Mouse (Mus musculus) forebrain, embryonic 11.5 days (tissue): ENCODE data around the gene Vars2. TPM values are rescaled to one million over a fixed set of nuclear protein-coding genes. Genes with fewer than 3 reads are reported as not detected.
A peak's percentile ranks its signal among the peaks of the same experiment; 100 is the strongest.

Experiments used
- ATAC-seq: fragments of 200-750 bp; cut with Nextera tagmentation; replicated peaks from 2 replicates; pipeline ENCODE4 v1.8.0; 2017; ENCODE audit warnings: moderate TSS enrichment; ENCODE audit not compliant: low FRiP score
- DNase-seq: peaks from one replicate; pipeline ENCODE4 v3.0.0-alpha.2; 2017; ENCODE audit warnings: low spot score
- H3K27ac ChIP-seq: fragments of 300-500 bp; sonication (generic); 2 replicates; pipeline ENCODE4 v1.5.1; 2014; ENCODE audit warnings: low read depth, low read length
- H3K27me3 ChIP-seq: fragments of 300-500 bp; sonication (generic); 2 replicates; pipeline ENCODE4 v1.6.1; 2014; ENCODE audit warnings: mild to moderate bottlenecking, low read length, mixed read lengths; ENCODE audit not compliant: control insufficient read depth, insufficient read depth
- H3K36me3 ChIP-seq: fragments of 300-500 bp; sonication (generic); 2 replicates; pipeline ENCODE4 v1.6.1; 2014; ENCODE audit warnings: mild to moderate bottlenecking, low read length, moderate library complexity, mixed read lengths; ENCODE audit not compliant: control insufficient read depth, insufficient read depth
- H3K4me1 ChIP-seq: fragments of 300-500 bp; sonication (generic); replicated peaks from 2 replicates; pipeline ENCODE4 v1.6.1; 2014; ENCODE audit warnings: low read length, mixed read lengths; ENCODE audit not compliant: control insufficient read depth, insufficient read depth
- H3K4me2 ChIP-seq: fragments of 300-500 bp; sonication (generic); 2 replicates; pipeline ENCODE4 v1.6.1; 2014; ENCODE audit warnings: low read depth, mild to moderate bottlenecking, low read length, moderate library complexity, mixed read lengths; ENCODE audit not compliant: severe bottlenecking
- H3K4me3 ChIP-seq: fragments of 300-500 bp; sonication (generic); 2 replicates; pipeline ENCODE4 v1.5.1; 2014; ENCODE audit warnings: low read depth, low read length
- H3K9ac ChIP-seq: fragments of 300-500 bp; sonication (generic); 2 replicates; pipeline ENCODE4 v1.6.1; 2014; ENCODE audit warnings: low read length
- H3K9me3 ChIP-seq: fragments of 300-500 bp; sonication (generic); 2 replicates; pipeline ENCODE4 v1.6.1; 2016; ENCODE audit warnings: low read length, mixed read lengths; ENCODE audit not compliant: control insufficient read depth
- WGBS: fragments of 180-500 bp; shearing (Covaris S2); extraction: QIAGEN DNeasy Blood & Tissue Kit; methylation state at CpG from one replicate; pipeline ENCODE4 v1.1.7; 2014; 5-methylcytosine and 5-hydroxymethylcytosine counted together
- polyA plus RNA-seq: library from polyadenylated mRNA; unstranded; fragments of >200 nt; fragmentation: Nextera tagmentation; extraction: Ambion mirVana; gene quantifications from 2 replicates; pipeline ENCODE4 v1.2.1, GENCODE M21; 2014

Vars2 gene
- 16.2 and 19.5 TPM in 2 replicates for polyA plus RNA-seq

DNA sequence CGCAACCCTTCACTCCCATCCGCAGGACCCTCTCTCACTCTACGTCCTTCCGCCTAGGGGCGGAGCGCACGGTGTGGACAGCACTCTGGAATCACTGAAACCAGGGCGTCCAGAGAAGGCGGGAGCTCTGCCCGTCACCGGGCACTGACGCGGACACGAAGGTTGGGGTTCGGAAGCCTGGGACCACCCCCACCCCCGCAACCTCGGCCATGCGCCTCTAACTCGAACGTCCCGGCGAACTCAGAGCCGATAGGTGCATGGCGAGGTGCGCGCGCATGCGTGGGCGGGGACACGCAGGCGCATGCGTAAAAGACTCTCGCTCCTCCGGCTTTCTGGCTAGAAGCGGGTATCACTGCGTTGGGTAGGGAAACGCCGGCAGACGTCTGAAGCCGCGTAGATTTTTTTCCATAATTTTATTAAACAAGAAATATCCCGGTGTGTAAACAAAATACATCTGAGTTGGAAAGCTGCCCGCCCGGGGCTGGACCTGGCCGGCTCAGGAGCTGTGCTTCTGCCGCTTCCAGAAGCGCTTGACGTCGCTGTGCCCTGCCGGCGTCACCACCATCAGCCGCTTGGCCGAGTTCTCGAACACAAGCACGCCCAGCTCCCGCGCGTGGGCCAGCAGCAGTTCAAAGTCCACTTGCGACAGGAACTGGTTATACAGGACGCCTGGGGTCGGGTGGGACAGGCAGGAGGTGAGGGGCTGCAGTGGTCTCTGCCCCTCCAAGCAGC lies at the start of gene Vars2:
Vars2 (minus strand) TSS at position 259 of the 732 bp plus-strand sequence.
- H3K9me3 ChIP-seq = no peaks in the 10 kb centered on the region
- H3K4me1 ChIP-seq = 0 out of 2 replicates have a peak, but pooled peaks cover 4% of the 10 kb centered on the region
- peak; percentile 98 for DNase-seq
- peak; percentile 86 for ATAC-seq
- H3K4me2 ChIP-seq = peak within 1 kb of the TSS; percentile 92
- no peaks in the 10 kb centered on the region for H3K27me3 ChIP-seq
- peak within 1 kb of the TSS; percentile 85 for H3K9ac ChIP-seq
- under 1% methylated on average over 61 of the region's 61 CpGs for WGBS
- no peaks in the 10 kb centered on the region for H3K36me3 ChIP-seq
- peak within 1 kb of the TSS; percentile 69 for H3K4me3 ChIP-seq
- H3K27ac ChIP-seq = peak within 1 kb of the TSS; percentile 71

GRCm38 (mm10) chr17:35717080-35717479 lies 49.7 kb upstream of the Vars2 start:
- 93% methylated on average over 6 of the region's 6 CpGs for WGBS
- no peaks in the 10 kb centered on the region for H3K27me3 ChIP-seq
- DNase-seq = no peak

DNA sequence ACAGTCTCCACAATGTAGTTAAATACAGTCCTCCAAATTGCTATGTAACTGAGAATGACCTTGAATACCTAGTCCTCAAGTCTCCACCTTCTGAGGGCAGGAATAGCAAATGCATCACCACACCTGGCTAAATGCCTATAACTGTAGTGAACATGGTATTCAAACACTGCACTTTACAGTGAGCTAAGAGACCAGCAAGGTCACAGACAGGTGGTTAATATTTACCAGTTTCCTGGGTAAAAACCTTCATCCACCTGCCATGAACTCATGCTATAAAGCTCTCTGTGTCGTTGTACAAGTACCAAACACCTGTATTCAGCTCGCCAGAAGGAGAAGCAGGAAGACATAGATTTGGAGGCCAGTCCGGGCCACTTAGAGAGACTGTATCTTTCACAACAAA lies 48.7 kb upstream of the Vars2 start:
- Histone ChIP-seq H3K36me3 (no peaks in the 10 kb centered on the region), H3K9me3 (no peaks in the 10 kb centered on the region), H3K9ac (no peak overlapping the region), H3K27me3 (no peaks in the 10 kb centered on the region), H3K4me3 (no peak overlapping the region), H3K4me1 (peaks cover 7% of the 10 kb centered on the region; the same call in 1 of the 2 replicates), H3K27ac (no peak overlapping the region), H3K4me2 (no peak overlapping the region)
- ATAC-seq (no peak), DNase-seq (no peak)
- WGBS = 87% methylated on average over 3 of the region's 3 CpGs

More at GRCm38 (mm10) chr17:35717080-35717479, 49.7 kb upstream of the Vars2 start:
- Histone ChIP-seq H3K36me3 (no peaks in the 10 kb centered on the region), H3K9me3 (no peaks in the 10 kb centered on the region), H3K9ac (no peak overlapping the region), H3K4me3 (no peak overlapping the region), H3K4me1 (peaks cover 4% of the 10 kb centered on the region; the same call in 1 of the 2 replicates), H3K4me2 (no peak overlapping the region), H3K27ac (no peak overlapping the region)
- no peak for ATAC-seq

DNA sequence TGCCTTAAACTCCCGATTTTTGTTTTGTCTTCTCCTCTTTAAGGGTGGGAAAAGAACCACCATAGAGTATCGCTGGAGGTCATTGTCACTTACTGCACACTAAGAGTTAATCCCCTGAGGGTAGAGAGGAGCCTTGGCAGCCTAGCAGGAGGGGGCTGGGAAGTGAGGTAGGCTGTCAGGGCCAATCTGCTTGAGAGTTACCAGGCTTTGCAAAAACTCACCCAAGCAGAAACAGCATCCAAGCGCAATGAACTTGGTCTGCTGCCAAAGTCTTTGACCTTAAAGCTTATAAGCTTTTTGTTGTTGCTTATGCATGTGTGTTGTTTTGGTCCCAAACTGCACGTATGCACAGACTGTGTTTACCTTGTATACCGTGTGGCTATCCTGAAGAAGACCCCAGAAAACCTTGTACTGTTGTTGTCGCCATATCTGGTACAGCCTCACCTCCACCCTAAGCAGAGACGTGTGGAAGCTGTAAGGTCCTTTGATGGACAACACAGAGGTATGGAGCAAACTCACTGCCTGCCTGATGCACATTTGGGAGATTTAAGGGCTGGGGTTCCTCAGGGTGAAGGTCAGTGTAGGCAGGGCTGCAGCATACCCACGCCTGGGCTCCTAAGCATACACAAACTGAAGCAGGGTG lies 43.4 kb upstream of the Vars2 start:
- Histone ChIP-seq H3K27me3 (no peaks in the 10 kb centered on the region), H3K4me3 (no peak overlapping the region), H3K36me3 (no peaks in the 10 kb centered on the region), H3K4me1 (peaks cover 12% of the 10 kb centered on the region; the same call in 1 of the 2 replicates), H3K27ac (peak overlapping the region; percentile 73), H3K4me2 (peak overlapping the region; percentile 33; the same call in 1 of the 2 replicates), H3K9ac (no peak overlapping the region; the same call in 1 of the 2 replicates), H3K9me3 (no peaks in the 10 kb centered on the region)
- DNase-seq = peak; percentile 83
- 20% methylated on average over 8 of the region's 8 CpGs for WGBS
- peak; percentile 86 for ATAC-seq

GRCm38 (mm10) chr17:35708611-35709010 lies 41.2 kb upstream of the Vars2 start:
- H3K9me3 ChIP-seq = no peaks in the 10 kb centered on the region
- no peak overlapping the region for H3K27ac ChIP-seq
- no peak overlapping the region for H3K9ac ChIP-seq
- H3K36me3 ChIP-seq = no peaks in the 10 kb centered on the region
- no peak overlapping the region for H3K4me2 ChIP-seq
- H3K4me1 ChIP-seq = peaks cover 12% of the 10 kb centered on the region; the same call in 1 of the 2 replicates
- H3K4me3 ChIP-seq = no peak overlapping the region
- no peak for ATAC-seq
- no peaks in the 10 kb centered on the region for H3K27me3 ChIP-seq
- no peak for DNase-seq
- WGBS = 78% methylated on average over 2 of the region's 2 CpGs

GRCm38 (mm10) chr17:35707929-35708328 lies 40.5 kb upstream of the Vars2 start:
- Histone ChIP-seq H3K9ac (no peak overlapping the region), H3K4me3 (no peak overlapping the region), H3K4me1 (peaks cover 12% of the 10 kb centered on the region; the same call in 1 of the 2 replicates), H3K9me3 (no peaks in the 10 kb centered on the region), H3K27me3 (no peaks in the 10 kb centered on the region), H3K4me2 (no peak overlapping the region), H3K27ac (no peak overlapping the region), H3K36me3 (no peaks in the 10 kb centered on the region)
- WGBS = 66% methylated on average over 7 of the region's 7 CpGs
- ATAC-seq (no peak), DNase-seq (no peak)

DNA sequence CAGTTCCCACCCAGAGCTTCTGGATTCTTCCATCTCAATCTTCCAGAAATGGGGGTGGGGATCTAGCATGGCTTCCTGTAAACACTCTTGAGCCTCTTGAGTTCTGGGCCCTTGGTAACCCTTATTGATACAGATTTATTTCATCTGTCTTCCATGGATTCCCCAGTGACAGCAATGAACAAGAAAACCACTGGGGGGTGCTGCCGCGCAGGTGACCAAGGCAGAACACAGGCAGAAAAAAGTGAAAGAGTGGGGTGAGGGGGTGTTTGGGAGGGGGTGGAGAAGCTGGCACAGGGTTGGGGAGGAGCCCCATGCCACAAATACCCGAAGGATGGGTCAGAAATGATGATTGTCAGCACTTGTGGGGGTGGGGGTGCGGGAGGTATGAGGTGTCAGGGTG lies 38.4 kb upstream of the Vars2 start:
- Histone ChIP-seq H3K27ac (peak overlapping the region; percentile 99; the same call in 1 of the 2 replicates), H3K9ac (no peak overlapping the region), H3K36me3 (no peaks in the 10 kb centered on the region), H3K27me3 (no peaks in the 10 kb centered on the region), H3K4me3 (no peak overlapping the region), H3K4me1 (peaks cover 7% of the 10 kb centered on the region; the same call in 1 of the 2 replicates), H3K4me2 (peak overlapping the region; percentile 15; the same call in 1 of the 2 replicates), H3K9me3 (no peaks in the 10 kb centered on the region)
- 23% methylated on average over 4 of the region's 4 CpGs for WGBS
- DNase-seq = peak; percentile 72
- ATAC-seq = no peak

- H3K27ac ChIP-seq = peak within 1 kb of the TSS; percentile 99
- no peaks in the 10 kb centered on the region for H3K9me3 ChIP-seq
- H3K36me3 ChIP-seq = no peaks in the 10 kb centered on the region
- H3K4me2 ChIP-seq = peak within 1 kb of the TSS; percentile 55
- peak within 1 kb of the TSS; percentile 82 for H3K9ac ChIP-seq
- no peaks in the 10 kb centered on the region for H3K27me3 ChIP-seq
- 5% methylated on average over 19 of the region's 19 CpGs for WGBS
- peak; percentile 84 for DNase-seq
- peak within 1 kb of the TSS; percentile 83 for H3K4me3 ChIP-seq
- peaks cover 2% of the 10 kb centered on the region; the same call in 1 of the 2 replicates for H3K4me1 ChIP-seq
- peak; percentile 70 for ATAC-seq
These were observed 37.5 kb upstream of the Vars2 start, which contains the start of gene Ddr1 for GRCm38 (mm10) chr17:35704621-35705464. Ddr1 (minus strand) TSS chr17:35704621.
